Mouse (Mus musculus): ENCODE data around the gene Cept1.

The Cept1 gene

DNA sequence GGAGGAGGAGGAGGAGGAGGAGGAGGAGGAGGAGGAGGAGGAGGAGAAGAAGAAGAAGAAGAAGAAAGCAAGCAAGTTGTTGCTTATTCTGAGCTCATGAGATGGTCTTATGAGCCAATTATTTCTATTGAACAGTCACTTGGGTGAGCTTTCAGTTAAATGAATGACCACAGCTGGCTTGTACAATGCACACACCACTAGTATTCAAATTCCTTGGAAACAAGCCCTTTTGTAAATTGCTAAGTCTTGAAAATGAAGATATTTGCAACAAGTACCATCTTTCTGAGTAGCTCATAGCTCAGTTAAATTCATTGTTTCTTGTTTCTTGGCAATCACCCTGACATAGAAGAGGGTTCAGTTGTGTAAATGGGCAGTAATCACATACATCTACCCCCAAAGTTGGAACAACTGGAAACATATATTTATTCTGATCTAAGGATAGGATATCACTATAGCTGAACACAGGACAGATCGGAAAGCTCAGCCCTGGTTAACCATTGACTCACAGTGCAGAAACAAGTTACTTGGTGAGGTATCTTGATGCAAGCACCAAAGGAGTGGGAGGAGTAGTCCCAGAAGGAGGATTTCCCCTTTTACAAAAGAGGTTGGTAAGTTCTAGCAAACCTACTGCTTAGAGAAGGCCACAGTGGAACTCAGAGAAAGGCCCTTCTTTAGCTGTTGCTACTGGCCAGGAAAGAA is 52.1 kb downstream of the Cept1 start:
- DNase-seq (ENCODE audit: low spot score in 2 of 2) = no peak

DNA sequence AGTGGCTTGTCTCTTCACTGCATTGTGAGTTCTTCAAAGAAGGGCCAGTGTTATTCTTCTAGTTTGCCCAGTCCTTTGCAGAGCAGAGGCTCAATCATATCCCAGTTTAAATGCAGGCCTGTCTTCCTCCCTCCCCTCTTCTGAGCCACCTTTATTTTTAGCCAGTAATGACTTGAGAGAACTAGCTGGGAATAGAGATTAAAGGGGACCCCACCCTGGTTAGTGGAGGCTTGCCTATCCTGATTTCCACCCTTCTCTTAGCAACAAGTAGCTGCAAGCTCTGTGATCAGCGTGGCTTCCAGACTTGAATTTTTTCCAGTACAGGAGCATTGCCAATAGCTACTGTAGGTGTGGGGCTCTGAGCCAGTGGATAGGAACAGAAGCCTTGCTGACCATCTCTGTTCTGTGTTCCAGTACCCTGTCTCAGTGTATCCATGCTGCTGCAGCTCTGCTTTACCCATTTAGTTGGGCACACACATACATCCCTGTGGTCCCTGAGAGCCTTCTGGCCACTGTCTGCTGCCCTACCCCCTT is 53.1 kb downstream of the Cept1 start:
- DNase-seq (ENCODE audit: low spot score in 2 of 2) = no peak

DNA sequence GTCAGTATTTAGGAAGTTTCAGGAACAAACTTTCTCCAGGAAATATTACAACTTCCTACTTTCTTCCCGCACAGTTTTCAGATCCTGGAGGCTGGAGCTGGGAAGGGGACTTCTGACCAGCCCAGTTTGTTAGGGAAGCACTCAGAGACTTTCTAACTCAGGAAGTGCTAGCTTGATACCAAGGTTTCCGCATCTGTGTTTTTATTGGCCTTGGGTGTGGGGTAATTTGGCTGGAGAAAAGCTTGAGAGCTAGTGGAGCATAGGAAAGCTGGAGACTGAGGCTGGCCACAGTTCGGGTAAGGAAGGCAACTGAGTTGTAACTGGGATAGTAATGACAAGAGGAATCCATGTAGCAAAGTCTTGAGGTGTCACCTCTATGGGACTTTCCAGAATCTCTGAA is 53.7 kb downstream of the Cept1 start:
- no peak for DNase-seq (ENCODE audit: low spot score in 2 of 2)

DNA sequence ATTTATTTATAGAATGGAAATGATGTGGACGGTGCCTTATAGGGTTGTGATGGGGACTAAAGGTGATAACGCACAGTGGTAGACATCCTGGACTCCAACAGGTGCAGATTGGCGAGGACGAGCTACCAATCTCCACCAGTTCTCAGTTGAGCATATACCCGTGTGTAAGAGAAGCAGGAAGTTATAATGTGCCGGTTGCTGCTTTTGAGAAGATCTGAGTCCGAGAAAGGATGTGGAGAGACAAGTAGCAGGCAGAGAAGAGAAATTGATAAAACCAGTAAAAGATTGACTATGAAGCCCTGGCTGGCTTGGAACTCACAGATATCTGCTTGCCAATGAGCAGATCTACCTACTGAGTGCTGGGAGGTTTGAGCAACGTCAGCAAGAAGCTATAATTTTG is 54.4 kb downstream of the Cept1 start:
- DNase-seq (ENCODE audit: low spot score in 2 of 2) = no peak

DNA sequence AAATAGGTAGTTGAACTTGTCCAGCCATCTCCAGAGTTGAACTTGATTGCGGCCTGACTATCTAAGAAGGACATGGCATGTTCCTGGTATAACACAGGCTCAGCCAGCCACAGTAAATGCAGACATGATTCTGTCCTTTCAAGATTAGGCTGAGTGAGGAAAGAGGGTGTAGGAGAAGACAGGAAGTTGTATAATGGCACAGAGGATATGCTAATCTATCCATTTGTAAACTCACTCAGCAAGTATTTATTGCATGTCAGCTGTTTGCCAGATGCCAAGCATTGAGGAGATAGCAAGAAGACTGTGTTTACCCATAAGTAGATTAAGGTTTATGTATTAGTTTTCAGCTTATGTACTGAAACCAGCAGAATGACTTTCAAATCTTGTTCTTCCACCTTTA is 54.9 kb downstream of the Cept1 start:
- DNase-seq (ENCODE audit: low spot score in 2 of 2) = no peak

DNA sequence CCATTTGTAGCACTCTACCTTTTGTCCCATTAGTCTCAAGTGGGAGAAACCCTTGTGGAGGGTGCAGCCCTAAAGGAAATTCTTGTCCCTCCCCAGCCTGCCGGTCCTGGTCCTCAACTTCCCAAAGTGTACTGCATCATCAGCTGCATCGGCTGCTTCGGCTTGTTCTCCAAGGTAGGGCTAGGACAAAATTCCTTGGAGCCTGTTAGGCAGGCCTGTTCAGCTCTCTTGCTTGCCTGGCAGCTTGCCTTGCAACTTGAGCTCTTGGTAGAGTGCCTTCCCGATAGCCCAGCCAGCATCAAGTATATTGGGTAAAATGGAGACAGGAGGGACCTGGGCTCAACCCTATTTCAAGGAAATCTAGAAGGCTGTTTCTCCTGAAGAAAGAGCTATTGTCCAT is 57.4 kb downstream of the Cept1 start:
- DNase-seq (ENCODE audit: low spot score in 2 of 2) = no peak

DNA sequence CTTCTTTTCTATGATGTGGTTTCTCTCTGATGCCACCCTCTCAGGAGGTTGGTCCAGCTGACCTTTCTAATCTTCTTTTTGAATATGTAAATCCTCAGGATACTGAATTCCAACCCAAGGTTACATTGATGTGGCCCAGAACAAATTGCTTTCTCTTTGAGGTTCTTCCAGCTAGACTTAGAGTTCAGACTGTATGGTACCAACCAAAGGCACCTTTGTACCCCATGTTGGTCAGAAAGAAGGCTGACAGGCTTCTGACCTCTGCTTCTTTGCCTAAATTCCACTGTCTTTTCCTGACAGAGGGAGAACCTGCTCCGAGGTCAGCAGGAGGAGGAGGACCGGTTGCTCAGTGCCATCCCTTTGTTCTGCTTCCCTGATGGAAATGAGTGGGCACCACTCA is 60.1 kb downstream of the Cept1 start:
- DNase-seq (ENCODE audit: low spot score in 2 of 2) = no peak

DNA sequence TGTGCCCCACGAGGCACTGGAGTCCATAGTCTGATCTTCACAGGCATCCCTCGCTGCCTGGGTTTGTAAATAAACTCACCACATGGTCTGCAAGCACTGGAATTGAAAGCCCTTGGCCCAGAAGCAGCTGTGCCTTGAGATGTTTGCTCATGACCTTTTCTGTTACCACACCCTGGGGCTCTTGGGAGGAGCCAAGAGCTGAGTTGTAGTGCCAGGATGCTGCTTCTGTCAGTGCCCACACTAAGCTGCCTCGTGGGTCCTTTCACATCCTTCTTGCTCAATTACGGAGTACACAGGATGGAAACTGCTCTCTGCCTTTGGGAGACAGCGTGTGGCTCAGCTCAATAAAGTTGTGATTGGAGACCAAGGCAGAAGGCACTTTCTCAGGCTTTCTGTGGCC is 61.8 kb downstream of the Cept1 start:
- no peak for DNase-seq (ENCODE audit: low spot score in 2 of 2)

DNA sequence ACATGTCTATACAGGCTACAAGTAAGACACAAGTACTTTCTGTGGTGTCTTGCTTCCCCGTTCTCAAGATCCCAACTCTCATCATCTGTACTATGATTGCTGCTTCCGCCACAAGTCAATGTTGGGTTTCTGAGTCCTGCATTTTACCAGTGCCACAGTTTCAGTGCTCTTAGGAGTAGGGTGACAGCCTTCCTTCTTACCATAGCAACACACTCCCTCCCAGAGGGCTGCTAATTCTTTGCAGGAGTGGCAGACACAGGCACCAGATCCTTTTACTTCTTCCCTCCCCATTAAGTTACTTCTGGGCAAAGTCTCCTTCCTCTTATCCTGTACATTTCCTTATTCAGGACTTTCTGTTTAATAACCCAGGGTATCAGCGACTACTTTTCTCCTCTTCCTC is 62.7 kb downstream of the Cept1 start:
- no peak for DNase-seq (ENCODE audit: low spot score in 2 of 2)

DNA sequence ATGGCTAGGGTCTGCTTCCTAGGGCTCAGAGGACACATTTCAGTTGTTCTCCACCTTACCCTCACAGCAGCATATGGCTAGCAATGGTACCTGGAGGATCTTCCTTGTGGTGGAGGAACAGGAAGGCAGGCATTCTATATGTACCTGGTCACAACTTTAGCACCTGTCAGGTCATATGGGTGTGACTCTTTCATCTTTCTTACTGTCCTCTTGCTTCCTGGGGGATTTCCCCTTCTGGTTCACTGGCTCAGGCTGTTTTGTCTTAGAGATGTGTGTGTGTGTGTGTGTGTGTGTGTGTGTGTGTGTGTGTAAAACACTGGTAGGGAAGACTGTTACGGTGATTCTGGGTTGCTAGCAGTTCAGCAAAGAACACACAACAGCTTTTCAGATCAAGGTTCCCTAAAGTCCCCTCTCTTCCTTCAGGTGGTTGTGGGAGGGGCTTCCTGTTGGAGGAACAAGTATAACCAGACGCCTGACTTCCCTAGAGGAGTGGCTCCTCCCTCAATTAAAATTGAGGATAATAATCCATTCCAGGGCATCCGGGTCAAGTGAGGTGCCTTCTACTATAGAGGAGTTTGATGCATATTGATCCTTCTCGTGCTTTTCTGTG is 63.7 kb downstream of the Cept1 start:
- no peak for DNase-seq (ENCODE audit: low spot score in 2 of 2)

DNA sequence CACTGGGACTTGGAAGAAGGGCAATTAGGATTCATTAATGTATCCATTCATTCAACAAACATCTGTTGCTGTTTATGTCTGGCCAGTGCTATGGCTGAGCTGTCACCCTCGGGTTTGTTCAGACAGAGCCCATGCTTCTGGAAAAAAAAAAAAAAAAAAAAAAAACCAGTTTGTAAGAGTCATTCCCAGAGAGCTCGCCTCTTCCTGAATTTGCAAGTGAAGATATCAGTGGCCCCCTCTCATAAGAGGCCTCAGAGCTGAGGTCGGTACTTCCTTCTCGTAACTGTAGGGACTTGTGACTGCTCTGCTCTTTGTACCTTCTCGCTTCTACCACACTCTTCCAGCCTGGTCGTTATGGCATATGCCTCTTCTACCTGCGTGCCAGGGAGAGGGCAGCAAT is 64.3 kb downstream of the Cept1 start:
- no peak for DNase-seq (ENCODE audit: low spot score in 2 of 2)

DNA sequence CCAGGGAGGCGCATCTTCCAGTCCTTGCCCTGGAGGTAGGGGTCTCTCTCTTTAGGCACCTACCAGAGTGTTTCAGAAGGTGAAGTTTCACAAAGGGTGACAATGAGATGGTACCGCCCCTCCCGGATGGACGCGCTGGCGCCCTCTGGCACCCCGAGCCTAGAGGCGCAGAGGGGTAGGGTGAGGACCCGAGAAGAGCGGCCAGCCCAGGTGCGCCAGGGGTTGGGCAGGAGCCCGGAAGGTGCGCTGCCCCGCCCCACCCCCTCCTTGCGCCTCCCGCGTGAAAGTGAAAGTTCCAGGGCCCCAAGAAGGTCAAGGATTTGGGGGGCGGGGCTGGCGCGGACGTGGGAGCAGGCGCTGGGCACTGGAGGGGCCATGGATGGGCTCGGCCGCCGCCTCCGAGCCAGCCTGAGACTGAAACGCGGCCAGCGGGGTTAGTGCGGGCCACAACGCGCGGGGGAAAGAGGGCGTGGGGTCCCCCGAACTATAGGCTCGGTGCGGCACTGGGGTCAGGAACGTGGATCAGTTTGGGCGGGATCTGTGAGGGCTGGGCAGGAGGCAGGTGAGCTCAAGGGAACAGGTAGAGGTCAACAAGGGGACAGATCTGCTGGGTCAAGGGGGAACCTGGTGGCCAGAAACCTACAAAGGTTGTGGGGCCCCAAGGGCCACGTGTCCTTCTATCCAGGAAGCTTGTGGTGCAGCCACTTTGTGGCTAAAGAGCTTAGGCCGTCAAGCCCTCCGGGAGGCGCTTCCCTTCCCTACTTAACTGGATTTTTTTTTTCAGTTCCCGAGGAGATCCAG is 65.1 kb downstream of the Cept1 start, which contains the start of gene Dennd2d:
Gene Dennd2d, plus strand, starts transcription at position 125 of the 801 bp plus-strand sequence.
- no peak for DNase-seq (ENCODE audit: low spot score in 2 of 2)

DNA sequence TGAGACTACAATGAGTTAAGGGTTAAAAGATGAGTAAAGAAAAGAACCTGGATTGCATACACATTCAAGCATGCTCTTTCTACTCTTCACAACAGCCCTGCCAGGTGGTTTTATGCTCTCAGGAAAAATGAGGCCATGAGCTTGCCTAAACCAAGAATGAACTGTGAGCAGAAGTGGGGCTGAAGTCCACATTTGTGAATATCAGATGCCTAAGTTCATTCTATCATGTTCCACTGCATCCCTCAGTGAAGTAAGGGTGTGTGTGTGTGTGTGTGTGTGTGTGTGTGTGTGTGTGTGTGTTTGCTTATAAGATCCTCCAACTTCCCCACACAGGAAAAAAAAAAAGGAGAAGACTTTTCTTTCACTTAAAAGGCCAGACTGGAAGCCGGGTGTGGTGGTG is 70.7 kb downstream of the Cept1 start:
- DNase-seq (ENCODE audit: low spot score in 2 of 2) = no peak

DNA sequence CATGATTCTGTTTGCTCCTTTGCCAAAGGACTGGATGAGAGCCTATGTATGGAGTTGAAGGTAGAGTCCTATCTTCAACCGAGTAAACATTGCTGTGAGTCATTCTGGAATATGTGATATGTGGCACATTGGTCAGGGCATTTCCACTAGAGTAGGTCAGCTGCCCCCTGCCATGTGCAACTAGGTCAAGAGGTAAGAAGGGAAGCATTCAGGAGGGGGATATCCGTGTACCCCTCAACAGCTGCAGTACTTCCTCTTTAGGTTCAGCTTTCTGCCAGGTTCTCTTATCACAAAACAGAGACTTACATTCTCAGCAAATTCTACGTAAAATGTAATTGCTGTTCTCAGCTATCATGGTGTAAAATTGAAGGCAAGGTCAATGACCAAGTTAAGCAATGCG is 73.4 kb downstream of the Cept1 start:
- no peak for DNase-seq (ENCODE audit: low spot score in 2 of 2)

DNA sequence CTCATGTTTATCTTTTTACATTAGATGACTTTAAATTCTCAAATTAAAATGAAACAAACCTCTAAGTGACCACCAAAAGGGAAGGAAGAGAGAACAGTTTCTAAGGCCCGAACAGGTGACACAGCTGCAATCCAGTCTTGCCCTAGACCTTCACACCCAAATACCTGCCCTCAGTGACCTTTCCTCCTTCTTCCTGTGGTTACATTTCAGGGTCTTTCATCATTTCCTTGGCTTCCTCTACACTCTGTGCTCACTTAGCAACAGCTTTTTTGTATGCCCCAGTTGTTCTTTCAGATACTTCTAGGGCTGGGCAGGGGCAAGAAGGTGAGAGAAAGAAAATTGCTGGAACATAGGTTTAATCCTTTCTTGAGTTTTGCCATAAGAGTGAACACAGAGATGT is 82.9 kb downstream of the Cept1 start:
- no peak for DNase-seq (ENCODE audit: low spot score in 2 of 2)

DNA sequence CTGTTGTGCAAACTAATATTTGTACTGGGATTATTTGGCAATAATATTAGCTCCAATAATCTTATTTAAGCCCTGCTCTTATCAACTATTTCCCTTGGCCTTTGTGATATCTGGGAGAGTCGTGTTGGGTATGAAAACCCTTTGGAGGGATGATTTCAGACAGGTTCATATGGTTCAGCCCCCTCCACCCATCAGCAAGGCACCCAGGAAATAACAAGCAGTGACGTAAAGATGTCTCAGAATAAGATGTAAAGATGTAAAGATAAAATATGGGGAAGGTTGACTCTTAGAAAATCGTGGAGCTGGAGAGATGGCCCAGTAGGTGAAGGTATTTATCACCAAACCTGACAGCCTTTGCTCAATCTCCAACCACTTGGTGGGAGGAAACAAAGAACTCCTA is 85.1 kb downstream of the Cept1 start:
- DNase-seq (ENCODE audit: low spot score in 2 of 2) = no peak

DNA sequence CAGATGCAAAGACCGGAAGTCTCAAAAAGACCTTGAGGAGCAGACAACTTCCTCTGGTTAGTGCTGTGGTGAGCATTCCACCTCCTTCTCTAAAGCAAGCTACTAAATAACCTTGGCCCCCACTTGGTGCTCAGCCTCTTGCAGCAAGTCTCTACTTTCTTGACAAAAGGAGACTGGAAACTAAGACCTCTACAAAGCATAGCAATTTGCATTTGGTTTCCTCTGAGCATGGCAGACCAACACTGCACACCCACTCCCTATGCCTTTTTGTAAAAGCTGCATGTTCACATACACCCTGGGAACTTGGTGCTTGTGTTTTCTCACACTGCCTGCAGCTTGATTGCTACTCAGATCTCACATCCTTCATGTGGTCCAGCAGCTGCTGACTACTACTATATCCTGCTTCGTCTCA is 85.5 kb downstream of the Cept1 start:
- DNase-seq (ENCODE audit: low spot score in 2 of 2) = no peak

DNA sequence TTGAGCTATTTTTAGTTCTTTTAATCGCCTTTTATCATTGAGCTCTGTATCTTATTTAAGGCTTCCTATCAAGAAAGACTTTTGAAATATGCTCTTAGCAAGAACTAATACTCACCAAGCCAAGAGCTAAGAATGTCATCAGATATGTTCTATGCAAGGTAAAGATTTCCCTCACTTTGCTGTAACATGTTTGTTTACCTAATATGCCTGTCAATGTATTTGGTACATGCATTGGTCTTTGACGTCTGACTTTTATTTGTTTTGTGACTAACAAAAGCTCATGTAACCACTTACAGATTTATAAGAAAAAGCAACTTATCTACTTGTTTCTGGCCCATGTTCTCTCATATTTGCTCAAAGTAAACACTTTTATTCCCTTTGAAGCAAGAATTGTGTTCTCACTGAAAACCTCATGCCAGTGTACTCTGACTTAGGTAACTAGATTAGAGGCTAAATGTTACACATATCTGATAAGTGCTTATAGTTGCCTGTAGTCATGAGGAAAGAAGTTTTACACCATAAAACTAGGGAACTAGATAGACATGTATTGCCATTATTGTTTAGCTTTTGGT is 90.2 kb downstream of the Cept1 start:
- no peak for DNase-seq (ENCODE audit: low spot score in 2 of 2)

DNA sequence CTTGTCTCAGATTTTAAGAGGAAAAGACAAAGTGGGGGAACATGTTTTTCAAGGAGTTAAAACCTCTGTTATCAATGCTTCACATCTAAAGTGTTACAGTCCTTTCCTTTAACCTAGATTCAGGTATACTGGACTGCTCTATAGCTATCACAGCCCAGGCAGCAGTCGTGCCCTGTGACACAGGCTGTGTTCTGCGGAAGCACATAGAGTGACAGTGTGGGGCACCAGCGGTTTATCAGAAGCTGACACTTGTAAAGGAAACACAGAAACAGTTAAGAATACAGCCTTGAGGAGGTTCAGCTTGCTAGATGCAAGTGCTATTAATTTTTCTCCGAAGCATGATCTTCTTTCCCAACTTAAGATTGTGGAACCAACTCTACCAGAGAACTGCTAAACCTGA is 95.0 kb downstream of the Cept1 start:
- no peak for DNase-seq (ENCODE audit: low spot score in 2 of 2)
